Mouse (Mus musculus) gastrocnemius, postnatal 4 days (tissue): ENCODE results near the gene Fam117a. TPM values are rescaled to one million over a fixed set of nuclear protein-coding genes. Genes with fewer than 3 reads are reported as not detected.

Experiments
- DNase-seq, 2 experiments: peaks; one replicate each; pipeline ENCODE4 v3.0.0; 2021 to 2022; ENCODE audit warnings: low spot score in 2 of 2, mixed read lengths in 2 of 2
- total RNA-seq, 2 experiments: library from RNA; stranded (reverse); gene quantifications; 2 replicates each; pipeline ENCODE4 v1.2.3; 2021

Fam117a gene
- total RNA-seq, 2 experiments from 2014 or later = 21.1 to 24.9 TPM

DNA sequence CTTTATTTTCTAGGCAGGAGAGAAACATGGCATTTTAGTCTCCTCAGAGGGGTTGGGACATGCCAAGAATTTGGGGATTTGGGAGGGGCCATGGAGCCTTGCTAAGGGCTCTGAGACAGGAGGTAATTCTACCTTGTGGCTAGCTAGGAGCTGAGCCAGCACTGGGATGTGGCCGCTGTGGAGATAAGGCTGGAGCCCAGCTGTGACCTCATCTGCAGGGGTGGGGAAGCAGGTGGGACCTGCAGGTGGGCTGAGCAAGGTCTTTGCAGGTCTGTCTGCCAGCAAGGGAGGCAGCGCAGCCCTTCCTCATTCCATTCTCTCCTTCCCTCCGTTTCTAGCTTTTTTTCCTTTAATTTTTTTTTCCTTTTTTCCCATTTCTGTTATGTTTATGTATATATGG lies 21.4 kb downstream of the Fam117a start:
- no peak for DNase-seq

DNA sequence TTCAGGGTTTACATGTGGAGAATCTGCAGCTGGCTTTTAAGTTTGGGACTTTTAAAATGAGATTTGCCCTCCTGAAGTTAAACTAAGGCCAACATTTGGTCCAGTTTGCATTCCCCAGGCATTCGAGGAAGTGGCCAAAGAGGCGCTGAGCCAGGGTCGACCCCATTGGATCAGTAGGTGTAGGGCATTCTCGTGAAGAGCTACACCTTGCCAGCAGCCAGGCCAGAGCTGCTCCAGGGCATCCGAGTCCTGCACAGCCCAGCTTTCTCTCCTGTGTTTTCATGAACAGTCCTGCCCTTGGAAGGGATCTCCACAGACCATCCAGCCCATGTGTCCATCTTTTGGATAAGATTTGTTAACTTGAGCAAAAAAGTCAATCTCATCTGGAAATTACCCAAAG lies 27.6 kb downstream of the Fam117a start:
- DNase-seq = no peak

DNA sequence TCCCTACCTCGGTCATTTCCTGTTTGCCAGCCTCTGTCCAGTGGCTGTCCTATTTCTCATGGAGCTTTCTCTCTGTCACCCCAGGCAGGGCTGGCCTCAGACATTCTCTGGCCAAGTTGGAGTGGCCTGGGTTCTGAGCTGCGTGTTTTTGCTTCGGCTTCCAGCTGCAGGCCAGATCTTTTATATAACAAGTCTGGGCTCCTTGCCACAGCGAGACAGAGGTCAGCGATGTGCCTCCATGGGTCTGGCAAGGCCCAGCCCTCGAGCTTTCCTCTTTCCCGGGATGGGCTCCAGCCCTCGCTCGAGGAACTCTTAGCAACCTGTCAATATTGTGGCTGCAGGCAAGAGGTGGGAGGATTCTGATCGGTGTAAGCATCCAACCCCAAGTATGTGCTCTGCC lies 28.8 kb downstream of the Fam117a start:
- DNase-seq = peak; percentile 59 to 89

DNA sequence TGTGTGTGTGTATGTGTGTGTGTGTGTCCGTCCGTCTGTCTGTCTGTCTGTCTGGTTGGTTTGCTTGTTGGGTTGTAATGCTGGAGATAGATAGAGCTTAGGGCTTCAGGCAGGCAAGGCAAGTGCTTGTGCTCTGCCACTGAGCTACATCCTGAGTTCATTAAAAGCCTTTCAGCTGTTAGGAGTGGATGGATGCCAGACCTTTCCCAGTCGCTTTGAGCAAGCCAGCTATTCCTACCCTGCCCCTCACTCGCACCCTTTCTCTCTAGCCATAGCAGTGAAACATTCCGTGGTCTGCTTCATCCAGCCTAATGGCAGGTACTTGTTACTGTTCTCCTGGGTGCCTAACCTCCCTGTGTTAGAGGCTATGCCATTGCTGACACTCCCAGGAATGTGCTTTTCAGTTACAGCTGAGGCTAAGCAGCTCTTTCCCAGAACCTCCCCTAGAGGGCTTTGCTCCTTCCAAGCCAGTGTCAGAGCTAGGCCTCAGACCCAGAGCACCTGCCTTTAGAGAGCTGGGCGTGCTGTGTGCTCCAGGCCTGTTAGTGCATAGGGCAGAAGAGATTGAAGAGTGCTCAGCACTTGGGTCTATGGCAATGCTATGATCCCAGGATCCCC lies 29.6 kb downstream of the Fam117a start:
- peak in 1 of 2 experiments; percentile 60 for DNase-seq

DNA sequence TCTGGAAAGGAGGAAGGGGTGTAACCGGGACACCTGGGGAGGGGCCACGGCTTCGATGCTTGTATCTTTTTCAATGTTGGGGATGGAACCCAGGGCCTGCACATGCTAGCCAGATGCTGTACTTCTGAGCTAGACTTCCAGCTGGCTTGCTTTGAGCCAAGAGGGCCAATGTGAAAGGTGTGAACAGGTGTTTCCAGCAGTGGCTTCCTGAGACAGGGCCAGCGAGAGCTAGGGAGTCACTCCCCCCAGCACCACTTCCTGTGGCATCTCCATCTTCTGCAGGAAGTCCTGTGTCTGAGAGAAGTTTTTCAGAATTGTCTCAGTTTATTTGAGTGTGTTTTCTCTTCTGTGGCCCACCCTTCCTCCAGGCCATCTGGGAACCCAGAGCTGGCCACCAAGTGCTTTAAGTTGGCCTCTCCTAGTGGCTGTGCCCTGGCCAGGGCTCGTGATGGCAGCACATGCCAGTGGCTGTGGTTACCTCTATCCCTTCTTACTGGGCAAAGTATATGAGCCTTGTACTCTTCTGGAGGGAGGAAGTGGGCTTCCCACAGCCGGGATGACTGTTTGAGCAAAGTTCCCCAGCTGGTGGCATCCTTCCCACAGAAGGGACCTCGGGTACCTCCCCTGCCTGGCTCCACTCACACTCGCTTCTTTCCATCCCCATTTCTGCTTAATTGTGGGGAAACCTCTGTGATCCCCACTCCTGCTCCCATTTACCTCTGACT lies 30.4 kb downstream of the Fam117a start:
- DNase-seq = no peak

DNA sequence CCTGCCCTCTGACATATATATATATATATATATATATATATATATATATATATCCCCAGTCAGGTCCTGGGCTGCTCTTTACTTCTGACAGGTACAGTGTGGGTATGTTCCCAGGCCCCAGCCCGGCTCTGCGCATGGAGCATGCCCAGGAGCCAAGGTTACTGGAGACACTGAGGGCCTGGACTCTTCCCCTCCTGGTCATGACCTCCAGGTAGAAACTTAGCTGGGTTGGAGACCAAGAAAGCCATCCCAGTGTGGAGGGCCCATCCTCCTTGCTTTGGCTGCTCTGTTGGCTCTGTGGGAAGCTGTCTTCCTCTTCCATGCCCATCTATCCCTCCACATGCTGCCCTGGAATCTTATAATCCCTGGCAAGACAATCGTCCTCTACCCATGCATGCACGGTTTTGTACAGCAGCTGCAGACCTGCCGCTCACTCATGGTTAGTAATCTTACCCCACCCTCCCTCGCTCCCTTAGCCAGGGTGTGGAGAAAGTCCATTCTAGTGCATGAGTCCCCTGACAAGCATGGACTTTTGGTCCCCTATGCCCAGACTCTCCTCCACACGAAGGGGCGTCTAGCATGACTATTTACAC lies 31.5 kb downstream of the Fam117a start:
- no peak for DNase-seq

DNA sequence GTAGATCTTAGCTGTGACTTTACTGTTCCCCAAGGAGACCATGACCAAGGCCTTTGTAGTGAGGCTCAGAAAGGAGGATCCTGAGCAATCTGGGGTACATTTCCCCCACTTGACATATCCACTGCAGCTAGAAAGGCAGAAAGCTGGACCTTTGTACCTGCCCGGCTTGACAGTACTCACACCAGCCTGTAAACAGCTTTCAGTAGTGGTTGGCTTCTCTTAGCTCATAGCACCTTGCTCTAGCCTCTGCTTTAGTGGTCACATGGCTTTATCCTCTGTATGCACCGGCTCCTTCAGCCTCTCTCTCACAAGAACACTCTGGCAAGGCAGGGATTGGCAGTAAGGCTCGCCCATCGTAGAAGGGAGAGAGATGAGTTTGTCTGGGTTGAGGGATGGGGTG lies 32.1 kb downstream of the Fam117a start:
- no peak for DNase-seq

DNA sequence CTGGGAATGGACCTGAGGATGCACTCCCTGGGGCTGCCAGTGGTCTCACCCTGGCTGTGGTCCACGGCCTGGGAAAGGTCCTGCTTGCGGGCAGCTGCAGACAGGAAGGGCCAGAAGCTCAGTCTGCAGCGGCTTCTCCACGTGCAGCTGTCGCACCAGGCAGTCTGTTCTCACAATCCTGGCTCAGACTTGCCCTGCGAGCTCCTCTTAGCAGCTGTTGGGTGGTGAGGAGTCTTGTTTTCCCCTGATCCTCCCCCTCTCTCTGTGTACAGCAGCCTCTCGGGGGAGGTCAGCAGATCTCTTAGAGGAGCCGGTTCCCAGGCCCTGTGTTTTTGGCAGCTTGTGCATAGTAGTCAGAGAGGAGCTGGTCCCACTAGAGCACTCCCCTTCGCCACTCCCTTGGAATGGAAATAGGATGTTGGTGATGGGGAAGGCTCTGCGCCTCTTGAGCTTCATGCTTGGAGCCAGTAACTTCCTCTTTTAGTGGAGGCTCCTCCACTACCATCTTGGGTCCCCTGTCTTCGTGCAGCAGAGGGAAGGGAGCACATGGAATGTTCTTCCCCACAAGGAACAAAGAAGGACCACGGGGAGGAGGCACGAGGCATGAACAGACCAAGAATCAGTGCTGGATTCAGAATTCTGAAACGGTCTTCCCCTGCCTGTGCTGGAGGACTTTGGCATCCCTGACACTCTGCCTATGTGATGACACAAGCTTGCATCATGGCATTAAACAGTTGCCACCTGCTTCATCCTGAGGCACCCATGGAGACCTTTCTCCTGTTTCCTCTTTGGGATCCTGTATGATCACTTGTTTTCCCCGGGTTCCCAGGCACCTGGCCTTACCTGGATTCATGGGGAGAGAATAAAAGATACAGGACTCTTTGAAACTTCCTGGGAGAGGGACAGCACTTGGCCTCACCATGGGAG lies 33.4 kb downstream of the Fam117a start:
- DNase-seq = peak in 1 of 2 experiments; percentile 80

DNA sequence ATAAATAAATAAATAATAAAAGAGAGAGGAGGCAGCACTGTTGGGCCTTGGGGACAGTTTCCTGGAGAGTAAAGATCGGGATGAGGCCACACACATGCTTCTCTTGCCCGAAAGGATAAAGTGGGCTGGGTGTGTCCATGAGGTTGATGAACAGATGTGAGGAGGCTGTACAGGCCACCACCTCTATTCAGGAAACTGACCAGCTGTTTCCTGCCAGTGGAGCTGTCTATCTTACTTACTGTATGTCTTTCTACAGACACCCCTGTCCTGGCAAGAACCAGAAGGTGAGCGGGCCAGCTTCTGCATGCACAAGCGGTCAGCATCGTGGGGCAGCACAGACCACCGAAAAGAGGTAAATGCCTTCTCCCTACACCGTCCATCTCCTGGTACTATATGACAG lies 34.4 kb downstream of the Fam117a start:
- no peak for DNase-seq

DNA sequence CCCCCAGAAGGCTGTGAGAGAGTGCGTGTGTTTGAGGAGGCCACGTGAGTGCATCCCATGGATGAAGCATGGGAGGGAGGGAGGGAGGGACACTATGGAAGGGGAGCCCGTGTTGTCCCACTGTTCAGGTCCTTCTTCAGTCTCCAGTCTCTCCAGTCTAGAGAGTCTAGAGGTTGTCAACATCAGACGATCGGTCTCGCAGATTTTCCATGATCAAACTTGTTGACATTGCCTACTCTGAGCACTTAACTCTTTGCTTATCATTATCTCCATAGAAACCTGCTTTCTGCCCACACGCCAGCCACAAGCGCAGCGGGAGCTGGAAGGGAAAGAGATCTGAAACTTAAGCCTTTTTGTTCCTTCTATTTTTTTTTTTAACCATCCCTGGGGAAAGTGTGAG lies 42.1 kb downstream of the Fam117a start:
- no peak for DNase-seq

DNA sequence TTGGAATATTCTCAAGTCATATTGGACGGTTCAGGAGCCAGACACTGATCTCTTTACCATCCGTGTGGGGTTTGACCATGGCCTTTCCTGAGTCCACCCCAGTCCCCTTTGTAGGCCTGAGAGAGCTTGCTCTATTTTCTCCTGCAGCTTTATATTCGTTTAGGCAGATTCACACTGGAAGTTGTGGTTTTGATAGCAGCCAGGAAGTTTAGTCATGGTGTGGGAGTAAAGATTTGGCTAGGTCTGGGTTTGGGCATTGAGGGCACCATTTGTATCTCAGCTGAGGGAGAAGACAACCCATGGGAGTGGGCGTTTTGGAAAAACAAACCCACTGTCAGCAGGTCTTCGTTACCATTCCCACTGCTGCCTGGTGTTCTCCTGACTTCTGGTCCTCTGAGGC lies 42.7 kb downstream of the Fam117a start:
- DNase-seq = no peak

DNA sequence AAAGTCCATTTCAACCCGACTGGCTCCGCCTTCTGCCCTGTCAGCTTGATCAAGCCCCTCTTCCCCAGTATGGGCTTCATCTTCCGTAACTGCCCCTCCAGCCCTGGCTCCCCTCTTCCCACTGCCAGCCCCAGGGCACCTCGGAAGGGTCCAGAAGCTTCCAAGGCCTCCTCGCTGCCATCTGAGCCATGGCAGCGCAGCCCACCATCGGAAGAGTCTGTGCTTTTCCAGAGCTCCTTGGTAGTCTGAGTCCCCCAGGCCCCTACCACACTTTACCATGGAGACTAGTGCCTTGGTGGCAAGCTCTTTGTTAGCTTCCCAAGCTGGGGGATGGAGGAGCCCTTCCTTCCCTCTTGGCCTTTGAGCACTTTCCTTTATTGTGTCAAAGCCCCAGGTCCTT lies 43.9 kb downstream of the Fam117a start:
- DNase-seq = no peak

DNA sequence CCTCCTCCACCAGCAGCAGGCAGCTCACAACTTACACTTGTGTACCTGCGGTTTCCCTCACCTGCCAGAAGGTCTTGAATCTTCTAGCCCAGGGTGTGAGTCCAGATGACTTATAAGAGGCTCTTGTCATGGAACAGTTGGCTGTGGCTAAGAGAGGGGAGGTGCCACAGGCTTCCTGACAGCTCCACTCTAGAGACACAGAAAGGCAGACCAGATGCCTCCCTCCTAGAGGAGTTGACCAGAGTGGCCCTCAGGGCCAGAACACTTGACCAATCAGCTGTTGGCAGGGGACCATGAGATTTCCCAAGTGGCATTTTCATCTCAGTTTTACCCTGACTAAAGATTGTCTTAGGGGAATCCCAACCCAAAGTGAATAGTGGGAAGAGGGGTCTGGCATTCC lies 44.3 kb downstream of the Fam117a start:
- no peak for DNase-seq

DNA sequence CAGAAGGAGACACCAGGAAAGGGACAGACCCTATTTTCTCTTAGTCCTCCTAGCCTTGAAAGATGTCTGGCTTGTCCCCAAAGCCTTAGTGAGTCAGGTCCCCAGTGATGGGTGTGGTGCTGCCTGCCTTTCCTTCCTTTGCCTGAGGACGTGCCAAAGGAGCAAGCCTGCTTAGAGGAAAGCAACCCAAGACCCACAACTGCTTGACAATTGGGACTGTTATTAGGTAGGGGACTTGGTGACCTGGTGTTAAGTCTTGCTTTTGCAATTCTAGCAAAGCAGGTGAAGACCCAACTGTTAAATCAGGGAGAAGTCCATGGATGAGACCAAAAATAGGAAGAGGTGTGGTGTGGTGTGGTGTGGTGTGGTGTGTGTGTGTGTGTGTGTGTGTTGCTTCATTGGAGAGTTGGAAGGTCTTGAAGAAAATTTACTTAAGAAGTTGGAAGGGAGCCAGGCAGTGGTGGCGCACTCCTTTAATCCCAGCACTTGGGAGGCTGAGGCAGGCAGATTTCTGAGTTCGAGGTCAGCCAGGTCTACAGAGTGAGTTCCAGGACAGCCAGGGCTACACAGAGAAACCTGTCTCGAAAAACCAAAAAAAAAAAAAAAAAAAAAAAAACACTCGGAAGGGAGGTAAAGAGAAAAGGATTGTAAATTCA lies 46.6 kb downstream of the Fam117a start:
- no peak for DNase-seq

DNA sequence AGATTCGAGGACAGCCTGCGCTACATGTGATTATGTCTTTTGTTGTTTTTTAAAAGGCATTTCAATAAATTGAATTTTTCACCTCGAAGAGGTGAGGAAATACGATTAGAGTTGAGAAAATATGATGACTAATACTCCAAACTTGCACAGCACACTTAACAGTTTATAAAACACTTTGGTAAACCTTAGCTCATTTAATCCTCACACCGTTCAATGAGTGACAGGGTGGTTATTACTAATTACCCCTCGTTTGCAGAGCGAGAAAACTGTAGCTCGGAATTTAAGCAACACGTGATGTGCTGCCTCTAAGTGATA lies 47.1 kb downstream of the Fam117a start:
- DNase-seq = no peak

DNA sequence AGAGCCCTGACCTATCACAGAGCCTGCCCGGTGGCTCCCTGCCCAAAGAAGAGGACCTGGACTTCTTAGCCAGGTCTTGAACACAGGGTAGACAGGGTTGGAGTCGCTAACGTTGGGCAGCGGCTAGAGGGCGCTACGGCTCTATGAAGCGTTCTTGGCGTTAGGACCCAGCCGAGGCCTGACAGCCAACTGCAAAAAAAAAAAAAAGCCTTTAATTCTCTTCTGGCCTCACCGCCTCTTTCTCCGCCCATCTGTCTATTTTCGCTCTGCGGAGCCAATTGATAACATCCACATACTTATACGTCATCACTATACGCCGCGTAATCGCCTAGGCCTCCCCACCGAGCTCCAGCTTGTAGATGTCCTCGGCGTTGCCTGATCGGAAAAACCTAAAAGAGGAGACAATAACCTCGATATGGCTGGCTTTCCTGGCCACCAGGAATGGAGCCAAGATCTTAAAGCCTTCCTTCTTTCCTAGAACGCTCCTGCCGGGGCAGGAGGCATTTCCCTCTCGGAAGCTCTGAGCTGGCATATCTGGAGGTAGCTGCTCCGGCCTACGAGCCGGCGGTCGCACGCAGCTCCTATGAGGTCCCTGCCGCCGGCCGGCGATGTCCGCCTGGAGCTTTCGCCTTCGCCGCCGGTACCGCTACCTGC lies 47.6 kb downstream of the Fam117a start, which contains the start of gene Slc35b1:
TSS of gene Slc35b1 (plus strand) at position 374 of the 654 bp plus-strand sequence.
- peak; percentile 78 to 87 for DNase-seq

DNA sequence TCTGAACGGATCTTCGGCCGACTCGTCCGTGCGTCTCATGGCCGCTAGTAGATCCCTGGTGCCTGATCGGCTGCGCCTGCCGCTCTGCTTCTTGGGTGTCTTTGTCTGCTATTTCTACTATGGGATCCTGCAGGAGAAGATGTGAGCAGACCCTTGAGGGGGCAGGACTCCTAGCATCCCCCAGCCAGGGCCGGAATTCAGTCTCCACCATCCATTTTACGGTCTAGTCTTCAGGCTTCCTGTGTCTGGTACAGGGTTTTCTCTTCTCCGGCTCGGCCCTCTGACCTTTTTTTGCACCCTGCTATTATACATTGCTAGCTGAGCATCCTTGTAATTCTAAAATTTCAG lies 48.1 kb downstream of the Fam117a start:
- DNase-seq = no peak

DNA sequence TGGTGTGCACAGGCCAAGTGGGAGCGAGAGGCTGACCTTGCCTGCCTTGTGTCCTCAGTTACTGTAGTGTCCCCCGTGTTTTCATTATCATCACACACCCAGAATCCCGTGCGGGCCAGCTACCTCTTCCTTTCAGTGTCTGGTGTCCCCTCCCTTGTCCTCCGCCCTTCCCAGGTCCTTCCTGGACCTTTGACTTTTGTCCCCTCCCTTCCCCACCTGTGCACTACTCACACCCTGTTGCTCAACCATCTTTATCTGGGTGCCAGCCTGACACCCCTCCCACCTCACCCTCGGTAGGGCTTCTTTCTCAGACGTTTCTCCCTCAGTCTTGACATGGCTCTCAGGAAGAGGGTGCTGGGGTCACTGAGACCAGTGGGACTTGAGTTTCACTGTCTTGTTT lies 50.5 kb downstream of the Fam117a start:
- DNase-seq = no peak

DNA sequence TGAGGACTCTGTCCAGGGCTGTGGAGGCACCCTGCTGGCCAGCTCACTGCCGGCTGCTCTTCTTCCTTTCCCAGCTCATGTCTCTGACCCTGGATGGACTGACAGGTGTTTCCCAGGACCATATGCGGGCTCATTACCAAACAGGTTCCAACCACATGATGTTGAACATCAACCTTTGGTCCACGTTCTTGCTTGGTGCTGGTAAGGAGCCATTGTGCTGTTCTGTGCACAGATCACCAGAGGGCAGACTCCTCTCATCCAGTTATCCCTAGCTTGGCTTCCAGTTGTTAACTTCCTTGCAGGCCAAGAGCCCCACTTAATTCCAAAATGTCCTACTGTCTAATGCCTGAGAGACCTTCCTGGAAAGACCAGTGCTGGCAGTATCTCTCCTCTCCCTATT lies 52.2 kb downstream of the Fam117a start:
- no peak for DNase-seq

DNA sequence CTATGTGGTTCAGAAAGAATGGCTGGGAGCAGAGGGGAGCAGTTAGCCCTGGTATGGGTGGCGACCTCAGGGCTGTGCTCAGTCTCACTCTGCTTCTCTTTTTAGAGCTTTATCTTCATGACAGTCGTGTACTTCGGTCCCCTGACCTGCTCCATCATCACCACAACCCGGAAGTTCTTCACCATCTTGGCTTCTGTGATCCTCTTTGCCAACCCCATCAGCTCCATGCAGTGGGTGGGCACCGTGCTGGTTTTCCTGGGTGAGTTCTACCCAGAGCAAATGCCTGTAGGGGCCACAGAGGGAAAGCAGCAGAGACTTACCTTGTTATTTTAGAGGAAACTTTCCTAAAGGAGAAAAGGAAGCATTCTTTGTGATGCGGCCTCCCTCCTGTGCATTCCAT lies 53.6 kb downstream of the Fam117a start:
- no peak for DNase-seq

DNA sequence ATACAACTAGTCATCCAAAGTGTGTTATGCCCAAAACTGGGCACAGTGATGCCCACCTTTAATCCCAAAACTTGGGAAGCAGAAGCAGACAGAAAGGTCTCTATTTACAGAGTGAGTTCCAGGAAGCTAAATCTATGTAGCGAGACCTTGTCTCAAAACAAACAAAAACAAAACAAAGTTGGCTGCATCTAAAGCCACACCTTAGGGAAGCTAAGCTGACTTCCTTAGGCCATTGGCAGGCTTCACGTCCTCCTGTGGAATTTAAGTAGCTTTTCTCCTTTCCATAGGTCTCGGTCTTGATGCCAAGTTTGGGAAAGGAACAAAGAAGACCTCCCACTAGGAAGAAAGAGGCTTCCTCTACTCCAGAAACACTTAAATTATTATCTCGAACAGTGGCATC lies 54.4 kb downstream of the Fam117a start:
- DNase-seq = no peak
